Mouse (Mus musculus): ENCODE results near the gene Gm9049.
"Not testable (repeated sequence)": the region's sequence is repeated elsewhere in the genome, so short reads cannot be mapped to it uniquely, and the experiment has no call there.

The Gm9049 gene

DNA sequence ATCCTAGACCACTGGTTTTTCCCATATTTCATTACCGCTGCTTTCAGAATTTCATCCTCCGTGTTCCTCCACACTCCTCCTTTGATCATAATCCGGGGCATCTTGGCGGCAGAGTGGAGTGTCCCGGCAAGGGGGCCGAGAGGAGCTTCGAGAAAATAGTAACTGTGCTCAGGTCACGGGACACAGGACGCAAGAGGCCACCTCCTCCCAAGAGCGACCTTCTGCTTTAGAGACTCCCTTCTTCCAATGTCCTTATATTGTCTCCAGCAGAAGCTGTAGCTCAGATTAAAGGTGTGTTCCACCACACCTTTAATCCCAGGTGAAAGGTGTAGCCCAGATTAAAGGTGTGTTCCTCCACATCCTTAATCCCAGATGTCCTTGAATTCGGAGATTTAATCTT lies at the start of gene Gm9049:
TSS of gene Gm9049 (minus strand) at position 101 of the 400 bp plus-strand sequence.
- not testable (repeated sequence) for DNase-seq

DNA sequence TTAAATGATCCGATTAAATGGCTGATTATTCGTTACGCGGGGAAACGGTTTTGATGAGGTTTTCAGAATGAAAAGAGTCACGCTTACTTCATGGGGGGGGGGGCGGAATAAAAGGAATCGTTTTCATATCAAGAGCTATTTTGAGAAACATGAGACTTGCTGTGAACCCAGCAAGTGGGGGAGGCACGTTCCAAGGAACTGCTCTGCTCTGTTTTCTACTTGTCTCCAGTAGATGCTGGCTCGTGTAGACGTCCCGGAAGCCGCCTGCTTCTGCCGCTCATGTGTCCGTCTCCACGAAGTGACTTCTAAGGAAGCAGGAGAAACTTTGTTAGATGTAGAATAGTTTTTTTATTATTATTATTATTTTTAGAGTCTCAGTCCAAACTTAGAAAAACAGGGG lies 46.0 kb upstream of the Gm9049 start:
- no peak for DNase-seq

DNA sequence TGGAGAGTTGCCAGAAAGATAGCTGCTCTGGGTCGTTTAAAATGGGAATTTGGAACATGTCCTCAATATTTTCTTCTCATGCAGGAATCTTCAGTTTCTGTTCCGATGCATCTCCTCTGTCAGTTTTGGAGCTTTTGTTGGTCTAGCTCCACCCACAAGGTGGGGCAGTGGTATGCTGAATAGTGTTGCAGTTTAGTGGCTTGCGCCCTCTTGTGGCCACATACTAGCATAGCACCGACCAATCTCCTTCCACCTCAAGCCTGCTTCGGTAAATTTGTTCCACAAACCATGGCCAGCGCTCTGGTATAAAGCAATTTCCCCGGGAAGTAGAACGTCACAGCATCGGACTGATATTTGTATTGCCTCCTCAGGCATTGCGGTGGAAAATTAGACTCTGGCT lies 16.5 kb upstream of the Gm9049 start:
- peak; percentile 86 for DNase-seq

DNA sequence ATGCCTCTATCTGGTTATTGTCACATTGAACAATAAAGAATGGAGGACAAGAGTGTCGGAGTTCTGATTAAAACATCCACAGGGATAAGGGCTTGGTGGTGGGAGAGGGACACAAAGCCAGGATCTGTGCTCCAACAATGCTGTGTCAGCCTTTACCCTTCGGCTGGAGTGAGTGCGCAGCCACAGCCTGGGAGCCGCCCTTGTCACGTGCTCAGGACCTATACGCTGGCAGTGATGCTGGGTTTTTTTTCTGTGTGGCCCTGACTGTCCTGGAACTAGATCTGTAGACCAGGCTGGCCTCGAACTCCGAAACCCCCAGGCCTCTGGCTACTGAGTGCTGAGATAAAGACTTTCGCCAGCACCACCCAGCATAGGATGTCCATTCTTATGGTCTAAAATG lies 15.6 kb upstream of the Gm9049 start:
- no peak for DNase-seq

DNA sequence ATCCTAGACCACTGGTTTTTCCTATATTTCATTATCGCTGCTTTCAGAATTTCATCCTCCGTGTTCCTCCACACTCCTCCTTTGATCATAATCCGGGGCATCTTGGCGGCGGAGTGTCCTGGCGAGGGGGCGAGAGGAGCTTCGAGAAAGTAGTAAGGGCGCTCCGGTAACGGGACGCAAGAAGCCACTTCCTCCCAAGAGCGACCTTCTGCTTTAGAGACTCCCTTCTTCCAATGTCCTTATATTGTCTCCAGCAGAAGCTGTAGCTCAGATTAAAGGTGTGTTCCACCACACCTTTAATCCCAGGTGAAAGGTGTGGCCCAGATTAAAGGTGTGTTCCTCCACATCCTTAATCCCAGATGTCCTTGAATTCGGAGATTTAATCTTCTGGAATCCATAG lies 5.3 kb downstream of the Gm9049 start, which contains the start of gene Gm9048:
TSS of gene Gm9048 (minus strand) at position 101 of the 400 bp plus-strand sequence.
- DNase-seq, result not testable (repeated sequence)

DNA sequence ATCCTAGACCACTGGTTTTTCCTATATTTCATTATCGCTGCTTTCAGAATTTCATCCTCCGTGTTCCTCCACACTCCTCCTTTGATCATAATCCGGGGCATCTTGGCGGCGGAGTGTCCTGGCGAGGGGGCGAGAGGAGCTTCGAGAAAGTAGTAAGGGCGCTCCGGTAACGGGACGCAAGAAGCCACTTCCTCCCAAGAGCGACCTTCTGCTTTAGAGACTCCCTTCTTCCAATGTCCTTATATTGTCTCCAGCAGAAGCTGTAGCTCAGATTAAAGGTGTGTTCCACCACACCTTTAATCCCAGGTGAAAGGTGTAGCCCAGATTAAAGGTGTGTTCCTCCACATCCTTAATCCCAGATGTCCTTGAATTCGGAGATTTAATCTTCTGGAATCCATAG lies 10.8 kb downstream of the Gm9049 start, which contains the start of gene Gm9046:
TSS of gene Gm9046 (minus strand) at position 101 of the 400 bp plus-strand sequence.
- DNase-seq, result not testable (repeated sequence)

DNA sequence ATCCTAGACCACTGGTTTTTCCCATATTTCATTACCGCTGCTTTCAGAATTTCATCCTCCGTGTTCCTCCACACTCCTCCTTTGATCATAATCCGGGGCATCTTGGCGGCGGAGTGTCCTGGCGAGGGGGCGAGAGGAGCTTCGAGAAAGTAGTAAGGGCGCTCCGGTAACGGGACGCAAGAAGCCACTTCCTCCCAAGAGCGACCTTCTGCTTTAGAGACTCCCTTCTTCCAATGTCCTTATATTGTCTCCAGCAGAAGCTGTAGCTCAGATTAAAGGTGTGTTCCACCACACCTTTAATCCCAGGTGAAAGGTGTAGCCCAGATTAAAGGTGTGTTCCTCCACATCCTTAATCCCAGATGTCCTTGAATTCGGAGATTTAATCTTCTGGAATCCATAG lies 16.2 kb downstream of the Gm9049 start, which contains the start of gene Gm9045:
TSS of gene Gm9045 (minus strand) at position 101 of the 400 bp plus-strand sequence.
- not testable (repeated sequence) for DNase-seq

DNA sequence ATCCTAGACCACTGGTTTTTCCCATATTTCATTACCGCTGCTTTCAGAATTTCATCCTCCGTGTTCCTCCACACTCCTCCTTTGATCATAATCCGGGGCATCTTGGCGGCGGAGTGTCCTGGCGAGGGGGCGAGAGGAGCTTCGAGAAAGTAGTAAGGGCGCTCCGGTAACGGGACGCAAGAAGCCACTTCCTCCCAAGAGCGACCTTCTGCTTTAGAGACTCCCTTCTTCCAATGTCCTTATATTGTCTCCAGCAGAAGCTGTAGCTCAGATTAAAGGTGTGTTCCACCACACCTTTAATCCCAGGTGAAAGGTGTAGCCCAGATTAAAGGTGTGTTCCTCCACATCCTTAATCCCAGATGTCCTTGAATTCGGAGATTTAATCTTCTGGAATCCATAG lies 21.6 kb downstream of the Gm9049 start, which contains the start of gene Gm9044:
TSS of gene Gm9044 (minus strand) at position 101 of the 400 bp plus-strand sequence.
- DNase-seq, result not testable (repeated sequence)

DNA sequence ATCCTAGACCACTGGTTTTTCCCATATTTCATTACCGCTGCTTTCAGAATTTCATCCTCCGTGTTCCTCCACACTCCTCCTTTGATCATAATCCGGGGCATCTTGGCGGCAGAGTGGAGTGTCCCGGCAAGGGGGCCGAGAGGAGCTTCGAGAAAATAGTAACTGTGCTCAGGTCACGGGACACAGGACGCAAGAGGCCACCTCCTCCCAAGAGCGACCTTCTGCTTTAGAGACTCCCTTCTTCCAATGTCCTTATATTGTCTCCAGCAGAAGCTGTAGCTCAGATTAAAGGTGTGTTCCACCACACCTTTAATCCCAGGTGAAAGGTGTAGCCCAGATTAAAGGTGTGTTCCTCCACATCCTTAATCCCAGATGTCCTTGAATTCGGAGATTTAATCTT lies 27.0 kb downstream of the Gm9049 start, which contains the start of gene Gm9040:
TSS of gene Gm9040 (minus strand) at position 101 of the 400 bp plus-strand sequence.
- DNase-seq, result not testable (repeated sequence)

DNA sequence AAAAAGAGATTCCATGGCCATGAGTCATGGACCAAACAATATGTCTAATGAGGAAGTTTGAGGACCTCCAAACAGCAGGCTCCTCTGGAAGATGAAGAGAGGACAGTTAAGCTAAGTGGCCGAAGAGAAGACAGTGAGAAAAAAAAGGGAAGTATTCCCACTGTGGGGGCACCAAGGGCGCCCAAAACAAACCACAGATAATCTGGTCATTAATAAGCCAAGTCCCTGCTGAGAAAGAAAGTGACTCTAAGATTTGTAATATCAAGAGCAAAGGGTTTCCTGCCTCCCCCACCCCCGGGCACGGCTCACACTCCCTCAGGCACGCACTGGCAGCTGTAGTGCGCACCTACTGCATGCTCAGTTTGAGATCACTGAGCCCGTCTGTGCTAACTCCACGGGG lies 34.9 kb downstream of the Gm9049 start:
- no peak for DNase-seq

DNA sequence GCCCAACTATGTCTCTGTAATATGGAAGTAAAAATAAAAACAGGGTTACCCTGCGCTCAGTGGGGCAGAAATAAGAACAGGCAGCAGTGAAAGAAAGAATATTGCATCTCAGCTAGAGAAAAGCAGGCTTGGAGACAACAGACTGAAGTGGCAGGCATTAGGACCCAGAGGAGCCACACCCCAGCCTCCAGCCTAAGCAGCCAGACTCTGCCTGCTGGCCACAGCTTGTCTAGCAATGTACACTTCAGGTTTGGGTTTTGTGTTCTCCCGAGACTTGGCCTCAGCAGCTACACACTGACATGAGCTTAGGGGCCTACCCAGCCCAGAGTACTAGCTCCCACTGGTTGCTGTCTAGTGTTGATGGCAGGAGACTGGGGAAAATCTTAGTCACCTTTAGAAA lies 51.8 kb downstream of the Gm9049 start:
- DNase-seq, result not testable (repeated sequence)

Measured in thymus, postnatal 14 days (tissue).